Mouse (Mus musculus): Measurements from ENCODE around the gene Smarcb1. TPM values are rescaled to one million over a fixed set of nuclear protein-coding genes. Genes with fewer than 3 reads are reported as not detected.
"Not testable (repeated sequence)": the region's sequence is repeated elsewhere in the genome, so short reads cannot be mapped to it uniquely, and the experiment has no call there.

Gene Smarcb1
- polyA plus RNA-seq, 1 experiment from 2014 or later, result 283 TPM

DNA sequence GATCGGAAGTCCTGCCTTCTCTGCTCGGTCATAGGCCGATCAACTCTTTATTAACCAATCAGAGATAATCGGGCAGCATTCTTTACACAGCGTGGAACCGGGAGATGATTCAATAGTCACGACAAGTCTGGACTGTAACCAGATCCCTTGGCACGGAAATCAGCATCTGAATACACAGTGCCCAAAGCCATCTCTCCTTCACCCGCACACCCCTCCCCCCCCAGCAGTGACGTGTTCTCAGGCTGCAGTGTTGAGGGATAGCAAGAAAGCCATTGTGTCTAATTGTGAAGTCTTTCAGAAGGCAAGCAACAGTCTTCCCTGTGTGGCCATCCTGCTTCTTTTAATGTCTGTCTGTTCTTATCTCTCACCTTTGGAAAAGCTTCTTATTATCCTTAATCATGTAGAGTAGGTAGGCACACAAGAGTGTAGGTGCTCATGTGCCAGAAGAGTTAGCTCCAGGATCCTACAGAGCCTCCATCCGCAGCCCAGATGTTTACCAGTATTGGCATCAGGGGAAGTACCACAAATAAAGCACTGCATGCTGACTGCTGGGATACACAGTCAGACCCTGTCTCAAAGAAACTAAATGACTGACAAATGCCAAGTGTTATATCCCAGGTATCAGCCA lies 48.4 kb downstream of the Smarcb1 start:
- Histone ChIP-seq H3K36me3 (ENCODE audit: control insufficient read depth, insufficient read depth, low read length) (no peaks in the 10 kb centered on the region), H3K4me2 (ENCODE audit: low read length) (peak overlapping the region; percentile 63), H3K9ac (replicated peaks; ENCODE audit: low read length) (peak overlapping the region; percentile 52), H3K4me1 (ENCODE audit: control insufficient read depth, insufficient read depth, low read length) (peaks cover 16% of the 10 kb centered on the region), H3K27ac (replicated peaks; ENCODE audit: low read depth, low read length) (peak overlapping the region; percentile 89), H3K4me3 (replicated peaks; ENCODE audit: low read depth, low read length) (peak overlapping the region; percentile 35), H3K27me3 (ENCODE audit: control insufficient read depth, insufficient read depth, low read length) (no peaks in the 10 kb centered on the region), H3K9me3 (ENCODE audit: control insufficient read depth, low read length) (no peaks in the 10 kb centered on the region)
- WGBS, result 1% methylated on average over 11 of the region's 11 CpGs
- DNase-seq, result peak; percentile 92
- ATAC-seq (ENCODE audit: low FRiP score, low TSS enrichment), result peak; percentile 96

DNA sequence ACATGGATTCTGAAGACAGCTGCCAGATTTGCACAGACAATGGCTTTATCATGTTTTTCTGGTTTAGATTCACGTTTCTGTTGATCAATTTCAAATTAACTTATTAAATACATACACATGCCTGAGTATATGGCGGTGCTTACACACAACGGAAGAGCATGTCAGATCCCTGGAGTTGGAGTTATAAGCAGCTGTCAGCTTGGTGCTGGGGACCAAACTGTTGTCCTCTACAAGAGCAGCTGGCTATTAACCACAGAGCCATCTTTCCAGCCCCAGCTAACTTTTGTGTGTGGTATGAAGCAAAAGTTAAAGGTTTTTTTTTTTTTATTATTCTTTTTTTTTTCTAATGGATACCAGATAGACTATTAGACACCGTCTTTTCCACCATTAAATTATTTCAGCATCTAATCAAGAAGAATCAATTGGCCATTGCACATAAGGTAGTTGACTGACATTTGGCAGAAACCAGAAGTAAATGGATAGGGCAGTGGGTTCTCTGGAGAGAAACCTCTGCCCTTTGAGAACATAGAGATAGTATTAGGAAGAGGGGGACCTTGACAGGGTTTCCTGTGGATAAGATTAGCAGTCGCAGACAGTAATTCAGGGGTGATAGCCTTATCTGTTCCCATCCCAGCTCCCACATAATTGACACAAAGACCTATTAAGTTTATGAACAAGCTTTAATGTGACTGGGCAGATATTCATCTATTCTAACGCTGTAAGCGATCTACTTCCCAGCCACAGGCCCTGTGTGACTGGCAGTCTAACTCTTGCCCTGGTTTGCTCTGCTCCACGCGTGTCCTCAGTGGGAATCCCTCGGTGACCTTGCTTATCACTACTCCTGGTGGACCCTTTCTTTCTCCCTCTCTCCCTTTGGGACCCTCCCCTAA lies 49.1 kb downstream of the Smarcb1 start:
- no peaks in the 10 kb centered on the region for H3K9me3 ChIP-seq (ENCODE audit: control insufficient read depth, low read length)
- ATAC-seq (ENCODE audit: low FRiP score, low TSS enrichment) (no peak), DNase-seq (no peak)
- H3K4me1 ChIP-seq (ENCODE audit: control insufficient read depth, insufficient read depth, low read length), result peaks cover 16% of the 10 kb centered on the region
- 35% methylated on average over 10 of the region's 10 CpGs for WGBS
- H3K36me3 ChIP-seq (ENCODE audit: control insufficient read depth, insufficient read depth, low read length), result no peaks in the 10 kb centered on the region
- peak overlapping the region; percentile 63 for H3K4me2 ChIP-seq (ENCODE audit: low read length)
- H3K4me3 ChIP-seq (replicated peaks; ENCODE audit: low read depth, low read length), result peak overlapping the region; percentile 35
- H3K27me3 ChIP-seq (ENCODE audit: control insufficient read depth, insufficient read depth, low read length), result no peaks in the 10 kb centered on the region
- H3K27ac ChIP-seq (replicated peaks; ENCODE audit: low read depth, low read length), result peak overlapping the region; percentile 89
- H3K9ac ChIP-seq (replicated peaks; ENCODE audit: low read length), result peak overlapping the region; percentile 41; the same call in 1 of the 2 replicates

DNA sequence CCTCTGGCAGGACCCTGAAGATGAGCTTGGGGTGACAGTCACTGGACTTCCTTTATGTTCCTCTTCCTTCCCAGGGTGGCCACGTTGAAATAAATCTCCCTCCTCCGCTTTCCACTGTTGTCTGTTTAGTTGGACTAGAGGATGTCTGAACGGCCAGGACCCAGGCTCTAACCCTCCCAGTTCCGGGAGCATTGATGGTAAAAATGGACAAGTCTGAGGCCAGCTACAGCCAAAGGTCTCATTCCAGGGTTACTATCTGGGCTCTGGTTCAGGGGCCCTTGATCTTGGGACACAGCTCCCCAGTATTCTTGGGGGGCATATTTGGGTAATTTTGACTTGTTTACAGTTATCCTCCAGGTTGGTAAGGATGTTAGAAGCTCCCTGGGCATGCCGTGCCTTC lies 59.8 kb downstream of the Smarcb1 start:
- WGBS, result 44% methylated on average over 5 of the region's 5 CpGs

GRCm38 (mm10) chr10:75860746-75861145 lies 60.7 kb downstream of the Smarcb1 start:
- peak overlapping the region; percentile 94 for H3K27ac ChIP-seq (replicated peaks; ENCODE audit: low read depth, low read length)
- H3K9ac ChIP-seq (replicated peaks; ENCODE audit: low read length), result no peak overlapping the region
- peak overlapping the region; percentile 82 for H3K4me2 ChIP-seq (ENCODE audit: low read length)
- peak overlapping the region; percentile 63 for H3K4me3 ChIP-seq (replicated peaks; ENCODE audit: low read depth, low read length)
- DNase-seq (peak; percentile 52), ATAC-seq (ENCODE audit: low FRiP score, low TSS enrichment) (no peak)
- peaks cover 16% of the 10 kb centered on the region for H3K4me1 ChIP-seq (ENCODE audit: control insufficient read depth, insufficient read depth, low read length)
- peaks cover 14% of the 10 kb centered on the region; the same call in 1 of the 2 replicates for H3K36me3 ChIP-seq (ENCODE audit: control insufficient read depth, insufficient read depth, low read length)
- no peaks in the 10 kb centered on the region for H3K27me3 ChIP-seq (ENCODE audit: control insufficient read depth, insufficient read depth, low read length)
- WGBS, result 32% methylated on average over 7 of the region's 7 CpGs
- H3K9me3 ChIP-seq (ENCODE audit: control insufficient read depth, low read length), result no peaks in the 10 kb centered on the region

More for the DNA sequence above, 59.8 kb downstream of the Smarcb1 start:
- Histone ChIP-seq H3K4me1 (ENCODE audit: control insufficient read depth, insufficient read depth, low read length) (peaks cover 16% of the 10 kb centered on the region), H3K4me2 (ENCODE audit: low read length) (no peak overlapping the region), H3K9me3 (ENCODE audit: control insufficient read depth, low read length) (no peaks in the 10 kb centered on the region), H3K27ac (replicated peaks; ENCODE audit: low read depth, low read length) (no peak overlapping the region), H3K4me3 (replicated peaks; ENCODE audit: low read depth, low read length) (no peak overlapping the region), H3K27me3 (ENCODE audit: control insufficient read depth, insufficient read depth, low read length) (no peaks in the 10 kb centered on the region), H3K9ac (replicated peaks; ENCODE audit: low read length) (no peak overlapping the region), H3K36me3 (ENCODE audit: control insufficient read depth, insufficient read depth, low read length) (peaks cover 13% of the 10 kb centered on the region; the same call in 1 of the 2 replicates)
- no peak for ATAC-seq (ENCODE audit: low FRiP score, low TSS enrichment)
- DNase-seq, result no peak

DNA sequence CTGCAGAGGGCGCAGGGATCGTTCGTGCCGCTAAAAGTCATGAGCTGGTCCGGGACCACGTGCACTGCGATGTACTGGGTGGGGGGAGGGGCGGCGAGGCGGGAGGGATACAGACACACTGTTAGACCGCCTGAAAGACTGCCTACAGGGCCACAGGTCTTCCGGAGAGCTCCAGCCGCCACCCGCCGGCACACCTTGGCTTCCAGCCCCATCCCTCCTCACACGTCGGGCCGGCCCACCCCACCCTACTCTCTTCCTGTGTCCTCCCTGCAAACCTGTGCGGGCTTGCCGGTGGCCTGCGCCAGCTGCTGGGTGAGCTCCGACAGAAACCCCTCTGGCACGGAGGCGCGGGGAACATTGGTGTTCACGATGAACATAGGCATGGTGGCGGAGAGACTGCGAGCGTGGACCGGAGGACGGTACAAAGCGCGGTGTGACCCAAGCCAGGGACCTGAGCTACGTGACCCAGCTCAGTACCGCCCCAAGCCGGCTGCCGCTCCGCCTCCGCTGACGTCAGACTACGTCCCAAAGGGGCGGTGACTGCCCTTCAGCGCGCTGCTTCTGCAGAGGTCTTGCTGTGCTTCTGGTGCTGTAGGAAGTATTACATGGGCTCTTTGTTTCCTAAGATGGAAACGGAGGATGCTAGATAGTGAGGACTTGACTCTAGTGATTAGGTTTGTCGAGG lies 61.5 kb downstream of the Smarcb1 start, which contains the start of gene Mif:
Mif (minus strand) TSS at position 455 of the 685 bp plus-strand sequence.
- H3K4me3 ChIP-seq (replicated peaks; ENCODE audit: low read depth, low read length), result peak within 1 kb of the TSS; percentile 63
- not testable (repeated sequence) for H3K9me3 ChIP-seq (ENCODE audit: control insufficient read depth, low read length); H3K27me3 ChIP-seq (ENCODE audit: control insufficient read depth, insufficient read depth, low read length)
- H3K4me2 ChIP-seq (ENCODE audit: low read length), result peak within 1 kb of the TSS; percentile 82
- peaks cover 14% of the 10 kb centered on the region; the same call in 1 of the 2 replicates for H3K36me3 ChIP-seq (ENCODE audit: control insufficient read depth, insufficient read depth, low read length)
- H3K9ac ChIP-seq (replicated peaks; ENCODE audit: low read length), result peak within 1 kb of the TSS; percentile 84
- peak; percentile 96 for DNase-seq
- peak; percentile 96 for ATAC-seq (ENCODE audit: low FRiP score, low TSS enrichment)
- H3K27ac ChIP-seq (replicated peaks; ENCODE audit: low read depth, low read length), result peak within 1 kb of the TSS; percentile 94
- H3K4me1 ChIP-seq (ENCODE audit: control insufficient read depth, insufficient read depth, low read length), result peaks cover 16% of the 10 kb centered on the region
- WGBS, result under 1% methylated on average over 42 of the region's 46 CpGs

GRCm38 (mm10) chr10:75859107-75859746 lies 62.2 kb downstream of the Smarcb1 start:
- ATAC-seq (ENCODE audit: low FRiP score, low TSS enrichment) (peak; percentile 75), DNase-seq (peak; percentile 80)
- peak overlapping the region; percentile 94 for H3K27ac ChIP-seq (replicated peaks; ENCODE audit: low read depth, low read length)
- peak overlapping the region; percentile 84 for H3K9ac ChIP-seq (replicated peaks; ENCODE audit: low read length)
- H3K4me1 ChIP-seq (ENCODE audit: control insufficient read depth, insufficient read depth, low read length), result peaks cover 16% of the 10 kb centered on the region
- WGBS, result 4% methylated on average over 26 of the region's 27 CpGs
- H3K9me3 ChIP-seq (ENCODE audit: control insufficient read depth, low read length), result no peaks in the 10 kb centered on the region
- H3K4me3 ChIP-seq (replicated peaks; ENCODE audit: low read depth, low read length), result peak overlapping the region; percentile 63
- H3K4me2 ChIP-seq (ENCODE audit: low read length), result peak overlapping the region; percentile 82
- H3K27me3 ChIP-seq (ENCODE audit: control insufficient read depth, insufficient read depth, low read length), result no peaks in the 10 kb centered on the region
- peaks cover 14% of the 10 kb centered on the region; the same call in 1 of the 2 replicates for H3K36me3 ChIP-seq (ENCODE audit: control insufficient read depth, insufficient read depth, low read length)

GRCm38 (mm10) chr10:75857598-75857997 lies 63.8 kb downstream of the Smarcb1 start:
- Histone ChIP-seq H3K36me3 (ENCODE audit: control insufficient read depth, insufficient read depth, low read length) (peaks cover 14% of the 10 kb centered on the region; the same call in 1 of the 2 replicates), H3K27ac (replicated peaks; ENCODE audit: low read depth, low read length) (no peak overlapping the region), H3K4me2 (ENCODE audit: low read length) (no peak overlapping the region), H3K9ac (replicated peaks; ENCODE audit: low read length) (no peak overlapping the region), H3K4me1 (ENCODE audit: control insufficient read depth, insufficient read depth, low read length) (peaks cover 16% of the 10 kb centered on the region), H3K9me3 (ENCODE audit: control insufficient read depth, low read length) (no peaks in the 10 kb centered on the region), H3K4me3 (replicated peaks; ENCODE audit: low read depth, low read length) (no peak overlapping the region), H3K27me3 (ENCODE audit: control insufficient read depth, insufficient read depth, low read length) (no peaks in the 10 kb centered on the region)
- DNase-seq (no peak), ATAC-seq (ENCODE audit: low FRiP score, low TSS enrichment) (no peak)
- 93% methylated on average over 4 of the region's 4 CpGs for WGBS

- no peak for ATAC-seq (ENCODE audit: low FRiP score, low TSS enrichment)
- WGBS, result 89% methylated on average over 3 of the region's 3 CpGs
- no peaks in the 10 kb centered on the region for H3K9me3 ChIP-seq (ENCODE audit: control insufficient read depth, low read length)
- H3K27ac ChIP-seq (replicated peaks; ENCODE audit: low read depth, low read length), result no peak overlapping the region
- no peak overlapping the region for H3K9ac ChIP-seq (replicated peaks; ENCODE audit: low read length)
- no peak overlapping the region for H3K4me2 ChIP-seq (ENCODE audit: low read length)
- peaks cover 16% of the 10 kb centered on the region for H3K4me1 ChIP-seq (ENCODE audit: control insufficient read depth, insufficient read depth, low read length)
- peaks cover 14% of the 10 kb centered on the region; the same call in 1 of the 2 replicates for H3K36me3 ChIP-seq (ENCODE audit: control insufficient read depth, insufficient read depth, low read length)
- H3K4me3 ChIP-seq (replicated peaks; ENCODE audit: low read depth, low read length), result no peak overlapping the region
- DNase-seq, result no peak
- no peaks in the 10 kb centered on the region for H3K27me3 ChIP-seq (ENCODE audit: control insufficient read depth, insufficient read depth, low read length)
These were observed 64.4 kb downstream of the Smarcb1 start for GRCm38 (mm10) chr10:75856976-75857375.
